ENCODE assay signal across 19 mouse cellular contexts in genomic region chr1:36294402-36294801, GRCm38 (mm10). TPM values are rescaled to one million over a fixed set of nuclear protein-coding genes. Genes with fewer than 3 reads are reported as not detected.
DNase-seq lines count a peak whose midpoint lies in the region; ATAC-seq and TF ChIP-seq lines count a peak whose summit lies in the region.
"Had no signal": no experiment of that assay in that cellular context is flagged by ENCODE, and none has a peak within 500 bp of the region (broad histone marks: within the 10 kb centered on the region; RNA-seq: fewer than 3 reads in every experiment).

No protein-coding gene starts in this region.

- peak; percentile 56 to 65 for DNase-seq in spleen, postnatal 36 days (ENCODE audit: low spot score in 2 of 2)
- no peak for DNase-seq in spleen, adult 12 weeks (ENCODE audit: low spot score)
- peak; percentile 53 for DNase-seq in splenic B cell, adult 2 months (ENCODE audit: low read depth, low spot score)
- DNase-seq in thymus, postnatal 4 days, result peak; percentile 53
- no peak for DNase-seq in kidney, postnatal 4 days
- no peak for DNase-seq in layer of hippocampus, adult 9-10 months (ENCODE audit: low spot score)
- no peak for DNase-seq in left cerebral cortex, adult 2 months (ENCODE audit: extremely low spot score in 1 of 2, low spot score in 2 of 2)
- DNase-seq: cerebellum, adult 8-10 months; heart, postnatal 10 days; kidney, adult 8-10 months; kidney, postnatal 25 days; midbrain, embryonic 14.5 days; right cerebral cortex, adult 18-20 months had no signal

- peak; percentile 57 for ATAC-seq in activated CD4-positive, CD25-positive, alpha-beta regulatory T cell, adult 4 months
- ATAC-seq: forebrain, embryonic 15.5 days had no signal

- intact Hi-C loops in left cerebral cortex, adult 2 months (cut with DNase I), result no loop called here

- no peak for TF ChIP-seq CTCF in left cerebral cortex, adult 2 months (IDR thresholded peaks at IDR 0.05)

- no peak overlapping the region for H3K4me3 ChIP-seq in left cerebral cortex, adult 2 months
- H3K4me3 ChIP-seq: embryonic facial prominence, embryonic 13.5 days; forebrain, embryonic 15.5 days; heart, embryonic 10.5 days; limb, embryonic 13.5 days had no signal

- no peaks in the 10 kb centered on the region for H3K36me3 ChIP-seq in splenic B cell, adult 2 months (ENCODE audit: control insufficient read depth, insufficient read depth, low read length, poor library complexity, severe bottlenecking)
- H3K36me3 ChIP-seq: embryonic facial prominence, embryonic 13.5 days; forebrain, embryonic 15.5 days; heart, embryonic 10.5 days; limb, embryonic 13.5 days had no signal

- H3K27ac ChIP-seq in left cerebral cortex, adult 2 months, result no peak overlapping the region
- H3K27ac ChIP-seq: embryonic facial prominence, embryonic 13.5 days; forebrain, embryonic 15.5 days; heart, embryonic 10.5 days; limb, embryonic 13.5 days; liver, embryonic 14.5 days had no signal

- no peaks in the 10 kb centered on the region for H3K27me3 ChIP-seq in splenic B cell, adult 2 months (ENCODE audit: control insufficient read depth, insufficient read depth, low read length, poor library complexity, severe bottlenecking)
- H3K27me3 ChIP-seq: forebrain, embryonic 15.5 days had no signal

RNA-seq across cellular contexts. Expression of gene Arid5a, which starts 13.1 kb away (rescaled TPM):
- polyA plus RNA-seq in activated CD4-positive, CD25-positive, alpha-beta regulatory T cell, adult 4 months (2017; shearing (Covaris generic)), result 10 to 100 TPM; 74.3 to 91.9 TPM
- 10 to 100 TPM; 16.1 to 23.5 TPM for total RNA-seq in left cerebral cortex, adult 2 months (2021)

RNA-seq across cellular contexts. Expression of gene Neurl3, which starts 19.9 kb away (rescaled TPM):
- 10 to 100 TPM; 62.2 to 87.1 TPM for polyA plus RNA-seq in activated CD4-positive, CD25-positive, alpha-beta regulatory T cell, adult 4 months (2017; shearing (Covaris generic))
- under 1 TPM; 0.40 to 0.50 TPM for total RNA-seq in left cerebral cortex, adult 2 months (2021)

RNA-seq across cellular contexts. Expression of gene Uggt1, which starts 49.9 kb away (rescaled TPM):
- 10 to 100 TPM; 19.1 to 22.8 TPM for polyA plus RNA-seq in activated CD4-positive, CD25-positive, alpha-beta regulatory T cell, adult 4 months (2017; shearing (Covaris generic))
- total RNA-seq in left cerebral cortex, adult 2 months (2021), result 10 to 100 TPM; 48.6 to 50.7 TPM

Comparison
In these comparisons a context has a peak if more than half of its experiments do, and no peak if none do; other contexts are left out.
1. DNase-seq: peak in spleen, postnatal 36 days (2 of 2), splenic B cell, adult 2 months (single experiment) and thymus, postnatal 4 days (single experiment); none in spleen, adult 12 weeks (single experiment), kidney, postnatal 4 days (0 of 2), layer of hippocampus, adult 9-10 months (single experiment) and left cerebral cortex, adult 2 months (0 of 2).